Comparison of ENCODE assay signal across 8 mouse cellular contexts in genomic region chr4:116707666-116708065, GRCm38 (mm10). TPM values are rescaled to one million over a fixed set of nuclear protein-coding genes. Genes with fewer than 3 reads are reported as not detected.
DNase-seq lines count a peak whose midpoint lies in the region; ATAC-seq and TF ChIP-seq lines count a peak whose summit lies in the region.

No protein-coding gene starts in this region.

- WGBS in heart, postnatal 0 days, result 11% methylated on average over 9 of the region's 9 CpGs
- 7% methylated on average over 9 of the region's 9 CpGs for WGBS in embryonic facial prominence, embryonic 15.5 days
- WGBS in limb, embryonic 12.5 days, result 23% methylated on average over 9 of the region's 9 CpGs
- 4% methylated on average over 9 of the region's 9 CpGs for WGBS in small intestine, adult 2 months

- DNase-seq in heart, postnatal 0 days (ENCODE audit: low spot score), result no peak
- DNase-seq in heart, adult 18-20 months, result no peak
- no peak for DNase-seq in T-cell, adult 2 months (ENCODE audit: low spot score)
- no peak for DNase-seq in urinary bladder, postnatal 25 days (ENCODE audit: low spot score)

- no peak for TF ChIP-seq EP300 in heart, postnatal 0 days (IDR thresholded peaks at IDR 0.05; ENCODE audit: low read depth)
- no peak for TF ChIP-seq EP300 in ES-Bruce4 (IDR thresholded peaks at IDR 0.05; ENCODE audit: insufficient read depth, low read depth, low read length)

- H3K4me3 ChIP-seq in heart, postnatal 0 days (ENCODE audit: low read depth, low read length), result peak overlapping the region; percentile 69
- peak overlapping the region; percentile 93 for H3K4me3 ChIP-seq in ES-Bruce4 (ENCODE audit: low read depth, low read length)
- peak overlapping the region; percentile 63 for H3K4me3 ChIP-seq in embryonic facial prominence, embryonic 15.5 days (replicated peaks)
- peak overlapping the region; percentile 61 for H3K4me3 ChIP-seq in limb, embryonic 12.5 days (replicated peaks)
- peak overlapping the region; percentile 70 for H3K4me3 ChIP-seq in small intestine, adult 2 months (ENCODE audit: low read depth, low read length)

- no peak for TF ChIP-seq CTCF in heart, postnatal 0 days (IDR thresholded peaks at IDR 0.05; ENCODE audit: low read depth)
- TF ChIP-seq CTCF in ES-Bruce4 (IDR thresholded peaks at IDR 0.05; ENCODE audit: low read depth, low read length), result no peak
- TF ChIP-seq CTCF in small intestine, adult 2 months (IDR thresholded peaks at IDR 0.05; ENCODE audit: extremely low read depth, insufficient read length, insufficient replicate concordance, low read depth, low read length), result no peak

- peak overlapping the region; percentile 53; the same call in 1 of the 2 replicates for H3K27ac ChIP-seq in heart, postnatal 0 days (ENCODE audit: low read depth)
- H3K27ac ChIP-seq in ES-Bruce4 (ENCODE audit: insufficient read depth, low read length), result no peak overlapping the region; the same call in 1 of the 2 replicates
- H3K27ac ChIP-seq in embryonic facial prominence, embryonic 15.5 days (replicated peaks), result no peak overlapping the region
- H3K27ac ChIP-seq in limb, embryonic 12.5 days, result no peak overlapping the region
- no peak overlapping the region for H3K27ac ChIP-seq in small intestine, adult 2 months (ENCODE audit: insufficient read depth, low read depth, low read length)

- ATAC-seq in heart, postnatal 0 days (ENCODE audit: insufficient read depth, low read depth), result no peak
- no peak for ATAC-seq in embryonic facial prominence, embryonic 15.5 days (ENCODE audit: insufficient number of reproducible peaks, low FRiP score, low TSS enrichment, low read depth)
- 0 out of 2 replicates have a peak, but pooled peaks have one; percentile 0 for ATAC-seq in limb, embryonic 12.5 days (ENCODE audit: insufficient number of reproducible peaks, insufficient read depth, low FRiP score, low TSS enrichment, low read depth)

- H3K9ac ChIP-seq in heart, postnatal 0 days (replicated peaks; ENCODE audit: low read depth, low read length), result peak overlapping the region; percentile 65
- H3K9ac ChIP-seq in ES-Bruce4 (ENCODE audit: low read depth, poor library complexity, severe bottlenecking), result peak overlapping the region; percentile 50
- peak overlapping the region; percentile 31 for H3K9ac ChIP-seq in embryonic facial prominence, embryonic 15.5 days
- H3K9ac ChIP-seq in limb, embryonic 12.5 days (replicated peaks), result peak overlapping the region; percentile 71

- H3K4me1 ChIP-seq in heart, postnatal 0 days (ENCODE audit: control insufficient read depth, insufficient read depth), result 0 out of 2 replicates have a peak, but pooled peaks cover 6% of the 10 kb centered on the region
- peaks cover 3% of the 10 kb centered on the region for H3K4me1 ChIP-seq in ES-Bruce4 (ENCODE audit: control insufficient read depth, insufficient read depth, low read length)
- peaks cover 12% of the 10 kb centered on the region for H3K4me1 ChIP-seq in embryonic facial prominence, embryonic 15.5 days
- H3K4me1 ChIP-seq in limb, embryonic 12.5 days (replicated peaks), result peaks cover 9% of the 10 kb centered on the region
- no peaks in the 10 kb centered on the region; the same call in 1 of the 2 replicates for H3K4me1 ChIP-seq in small intestine, adult 2 months (ENCODE audit: control insufficient read depth, insufficient read depth, insufficient read length, low read length)

- no peak for TF ChIP-seq POLR2A in ES-Bruce4 (IDR thresholded peaks at IDR 0.05; ENCODE audit: insufficient read depth, low read length)
- TF ChIP-seq POLR2A in small intestine, adult 2 months (IDR thresholded peaks at IDR 0.05; ENCODE audit: low read depth, low read length), result no peak

- H3K9me3 ChIP-seq in heart, postnatal 0 days (replicated peaks; ENCODE audit: control insufficient read depth, low read length), result no peaks in the 10 kb centered on the region
- H3K9me3 ChIP-seq in ES-Bruce4 (replicated peaks; ENCODE audit: control insufficient read depth, insufficient read depth, low read length, poor library complexity, severe bottlenecking), result no peaks in the 10 kb centered on the region
- no peaks in the 10 kb centered on the region for H3K9me3 ChIP-seq in embryonic facial prominence, embryonic 15.5 days (replicated peaks)
- H3K9me3 ChIP-seq in limb, embryonic 12.5 days, result no peaks in the 10 kb centered on the region

- peak overlapping the region; percentile 71 for H3K4me2 ChIP-seq in heart, postnatal 0 days (ENCODE audit: low read depth, low read length)
- peak overlapping the region; percentile 81 for H3K4me2 ChIP-seq in embryonic facial prominence, embryonic 15.5 days (replicated peaks)
- peak overlapping the region; percentile 82 for H3K4me2 ChIP-seq in limb, embryonic 12.5 days

- no peaks in the 10 kb centered on the region for H3K27me3 ChIP-seq in heart, postnatal 0 days (ENCODE audit: control insufficient read depth, insufficient read depth, low read length)
- no peaks in the 10 kb centered on the region for H3K27me3 ChIP-seq in ES-Bruce4 (ENCODE audit: control insufficient read depth, insufficient read depth, low read length, poor library complexity, severe bottlenecking)
- no peaks in the 10 kb centered on the region for H3K27me3 ChIP-seq in embryonic facial prominence, embryonic 15.5 days
- H3K27me3 ChIP-seq in limb, embryonic 12.5 days, result no peaks in the 10 kb centered on the region
- no peaks in the 10 kb centered on the region for H3K27me3 ChIP-seq in small intestine, adult 2 months (ENCODE audit: control insufficient read depth, insufficient read depth, low read length)

- peaks cover 6% of the 10 kb centered on the region for H3K36me3 ChIP-seq in heart, postnatal 0 days (replicated peaks; ENCODE audit: control insufficient read depth, insufficient read depth, low read length)
- H3K36me3 ChIP-seq in ES-Bruce4 (ENCODE audit: control insufficient read depth, insufficient read depth, low read length, poor library complexity, severe bottlenecking), result peaks cover 9% of the 10 kb centered on the region
- H3K36me3 ChIP-seq in embryonic facial prominence, embryonic 15.5 days, result 0 out of 2 replicates have a peak, but pooled peaks cover 8% of the 10 kb centered on the region
- peaks cover 19% of the 10 kb centered on the region for H3K36me3 ChIP-seq in limb, embryonic 12.5 days
- peaks cover 3% of the 10 kb centered on the region; the same call in 1 of the 2 replicates for H3K36me3 ChIP-seq in small intestine, adult 2 months (ENCODE audit: control insufficient read depth, insufficient read depth, low read length)

RNA-seq across cellular contexts. Expression of gene Mmachc, which starts 0.5 kb away (rescaled TPM):
- total RNA-seq in heart, postnatal 0 days (2014; rRNA removed; ENCODE audit: low replicate concordance), result 41.1 and 51.3 TPM in 2 replicates
- 36.5 and 38.4 TPM in 2 replicates for polyA plus RNA-seq in heart, postnatal 0 days (2015; fragmentation: Nextera tagmentation; extraction: Ambion mirVana)
- 10 to 100 TPM; 55.3 to 55.9 TPM for total RNA-seq in heart, adult 18-20 months (2021)
- polyA plus RNA-seq in ES-Bruce4 (2011; ENCODE audit: insufficient read depth, insufficient read length, low read depth, missing spikeins), result 35.9 and 36.1 TPM in 2 replicates
- 21.8 and 22.8 TPM in 2 replicates for polyA plus RNA-seq in embryonic facial prominence, embryonic 15.5 days (2015; fragmentation: Nextera tagmentation; extraction: Ambion mirVana)
- polyA plus RNA-seq in limb, embryonic 12.5 days (2016; fragmentation: Nextera tagmentation; extraction: Ambion mirVana), result 25.2 and 27.9 TPM in 2 replicates
- 2.0 and 2.1 TPM in 2 replicates for polyA plus RNA-seq in small intestine, adult 2 months (2012; rRNA removed)

RNA-seq across cellular contexts. Expression of gene Ccdc163, which starts 0.6 kb away (rescaled TPM):
- 6.3 and 6.8 TPM in 2 replicates for total RNA-seq in heart, postnatal 0 days (2014; rRNA removed; ENCODE audit: low replicate concordance)
- 6.0 and 8.7 TPM in 2 replicates for polyA plus RNA-seq in heart, postnatal 0 days (2015; fragmentation: Nextera tagmentation; extraction: Ambion mirVana)
- total RNA-seq in heart, adult 18-20 months (2021), result 1 to 10 TPM; 4.3 to 5.4 TPM
- polyA plus RNA-seq in ES-Bruce4 (2011; ENCODE audit: insufficient read depth, insufficient read length, low read depth, missing spikeins), result 45.2 and 49.0 TPM in 2 replicates
- 29.7 and 32.0 TPM in 2 replicates for polyA plus RNA-seq in embryonic facial prominence, embryonic 15.5 days (2015; fragmentation: Nextera tagmentation; extraction: Ambion mirVana)
- polyA plus RNA-seq in limb, embryonic 12.5 days (2016; fragmentation: Nextera tagmentation; extraction: Ambion mirVana), result 27.1 and 27.5 TPM in 2 replicates
- polyA plus RNA-seq in small intestine, adult 2 months (2012; rRNA removed), result 5.0 and 8.9 TPM in 2 replicates

RNA-seq across cellular contexts. Expression of gene Tesk2, which starts 13.1 kb away (rescaled TPM):
- 1.3 and 4.0 TPM in 2 replicates for total RNA-seq in heart, postnatal 0 days (2014; rRNA removed; ENCODE audit: low replicate concordance)
- polyA plus RNA-seq in heart, postnatal 0 days (2015; fragmentation: Nextera tagmentation; extraction: Ambion mirVana), result 2.3 and 2.4 TPM in 2 replicates
- 1 to 10 TPM; 1.9 to 2.0 TPM for total RNA-seq in heart, adult 18-20 months (2021)
- 20.6 and 21.9 TPM in 2 replicates for polyA plus RNA-seq in ES-Bruce4 (2011; ENCODE audit: insufficient read depth, insufficient read length, low read depth, missing spikeins)
- 7.7 and 8.3 TPM in 2 replicates for polyA plus RNA-seq in embryonic facial prominence, embryonic 15.5 days (2015; fragmentation: Nextera tagmentation; extraction: Ambion mirVana)
- 13.2 and 13.5 TPM in 2 replicates for polyA plus RNA-seq in limb, embryonic 12.5 days (2016; fragmentation: Nextera tagmentation; extraction: Ambion mirVana)
- 5.5 and 25.6 TPM in 2 replicates for polyA plus RNA-seq in small intestine, adult 2 months (2012; rRNA removed)

RNA-seq across cellular contexts. Expression of gene Prdx1, which starts 22.3 kb away (rescaled TPM):
- total RNA-seq in heart, postnatal 0 days (2014; rRNA removed; ENCODE audit: low replicate concordance), result 317 and 334 TPM in 2 replicates
- 1,000 and 1,028 TPM in 2 replicates for polyA plus RNA-seq in heart, postnatal 0 days (2015; fragmentation: Nextera tagmentation; extraction: Ambion mirVana)
- total RNA-seq in heart, adult 18-20 months (2021), result 100 to 1,000 TPM; 463 to 542 TPM
- 1,922 and 2,187 TPM in 2 replicates for polyA plus RNA-seq in ES-Bruce4 (2011; ENCODE audit: insufficient read depth, insufficient read length, low read depth, missing spikeins)
- 1,053 and 1,174 TPM in 2 replicates for polyA plus RNA-seq in embryonic facial prominence, embryonic 15.5 days (2015; fragmentation: Nextera tagmentation; extraction: Ambion mirVana)
- polyA plus RNA-seq in limb, embryonic 12.5 days (2016; fragmentation: Nextera tagmentation; extraction: Ambion mirVana), result 1,153 and 1,285 TPM in 2 replicates
- polyA plus RNA-seq in small intestine, adult 2 months (2012; rRNA removed), result 40.5 and 74.0 TPM in 2 replicates

RNA-seq across cellular contexts. Expression of gene Akr1a1, which starts 56.2 kb away (rescaled TPM):
- 465 and 479 TPM in 2 replicates for total RNA-seq in heart, postnatal 0 days (2014; rRNA removed; ENCODE audit: low replicate concordance)
- 533 and 534 TPM in 2 replicates for polyA plus RNA-seq in heart, postnatal 0 days (2015; fragmentation: Nextera tagmentation; extraction: Ambion mirVana)
- 100 to 1,000 TPM; 310 to 328 TPM for total RNA-seq in heart, adult 18-20 months (2021)
- 280 and 291 TPM in 2 replicates for polyA plus RNA-seq in ES-Bruce4 (2011; ENCODE audit: insufficient read depth, insufficient read length, low read depth, missing spikeins)
- 777 and 798 TPM in 2 replicates for polyA plus RNA-seq in embryonic facial prominence, embryonic 15.5 days (2015; fragmentation: Nextera tagmentation; extraction: Ambion mirVana)
- 634 and 637 TPM in 2 replicates for polyA plus RNA-seq in limb, embryonic 12.5 days (2016; fragmentation: Nextera tagmentation; extraction: Ambion mirVana)
- 304 and 652 TPM in 2 replicates for polyA plus RNA-seq in small intestine, adult 2 months (2012; rRNA removed)
